Mouse (Mus musculus) hindbrain, embryonic 16.5 days (tissue): ENCODE measurements around the gene Naa80. TPM values are rescaled to one million over a fixed set of nuclear protein-coding genes. Genes with fewer than 3 reads are reported as not detected.
A peak's percentile ranks its signal among the peaks of the same experiment; 100 is the strongest.

ENCODE experiments used
- ATAC-seq: fragments of 200-750 bp; cut with Nextera tagmentation; 2 replicates; pipeline ENCODE4 v1.8.0; 2017; ENCODE audit warnings: moderate TSS enrichment, moderate library complexity
- H3K27ac ChIP-seq: fragments of 300-500 bp; sonication (generic); 2 replicates; pipeline ENCODE4 v1.5.1; 2014; ENCODE audit warnings: low read depth, mild to moderate bottlenecking, control low read depth, low read length, moderate library complexity
- H3K27me3 ChIP-seq: fragments of 300-500 bp; sonication (generic); replicated peaks from 2 replicates; pipeline ENCODE4 v1.6.1; 2014; ENCODE audit warnings: low read length; ENCODE audit not compliant: control insufficient read depth, insufficient read depth
- H3K36me3 ChIP-seq: fragments of 300-500 bp; sonication (generic); 2 replicates; pipeline ENCODE4 v1.6.1; 2014; ENCODE audit warnings: mild to moderate bottlenecking, low read length, moderate library complexity, mixed read lengths; ENCODE audit not compliant: control insufficient read depth, insufficient read depth
- H3K4me1 ChIP-seq: fragments of 300-500 bp; sonication (generic); 2 replicates; pipeline ENCODE4 v1.6.1; 2014; ENCODE audit warnings: low read depth, low read length; ENCODE audit not compliant: control insufficient read depth, insufficient read depth
- H3K4me2 ChIP-seq: fragments of 300-500 bp; sonication (generic); 2 replicates; pipeline ENCODE4 v1.6.1; 2014; ENCODE audit warnings: mild to moderate bottlenecking, low read length, control low read depth, moderate library complexity
- H3K4me3 ChIP-seq: fragments of 300-500 bp; sonication (generic); 2 replicates; pipeline ENCODE4 v1.5.1; 2014; ENCODE audit warnings: mild to moderate bottlenecking, low read length, control low read depth, moderate library complexity
- H3K9ac ChIP-seq: fragments of 300-500 bp; sonication (generic); 2 replicates; pipeline ENCODE4 v1.6.1; 2014; ENCODE audit warnings: low read depth, mild to moderate bottlenecking, control low read depth, low read length, moderate library complexity
- H3K9me3 ChIP-seq: fragments of 300-500 bp; sonication (generic); 2 replicates; pipeline ENCODE4 v1.6.1; 2014; ENCODE audit warnings: mild to moderate bottlenecking, low read length, moderate library complexity; ENCODE audit not compliant: control insufficient read depth
- WGBS: fragments of 180-500 bp; shearing (Covaris S2); extraction: QIAGEN DNeasy Blood & Tissue Kit; methylation state at CpG from one replicate; pipeline ENCODE4 v1.1.7; 2014; 5-methylcytosine and 5-hydroxymethylcytosine counted together
- polyA plus RNA-seq: library from polyadenylated mRNA; unstranded; fragments of >200 nt; fragmentation: Nextera tagmentation; extraction: Ambion mirVana; gene quantifications from 2 replicates; pipeline ENCODE4 v1.2.1, GENCODE M21; 2015

The Naa80 gene
- polyA plus RNA-seq, 1 experiment from 2014 or later: 17.1 TPM

- WGBS: 0% methylated on average over 2 of the region's 2 CpGs
- Histone ChIP-seq H3K27ac (peak overlapping the region; percentile 90), H3K36me3 (0 out of 2 replicates have a peak, but pooled peaks cover 3% of the 10 kb centered on the region), H3K27me3 (no peaks in the 10 kb centered on the region), H3K4me3 (no peak overlapping the region), H3K9me3 (no peaks in the 10 kb centered on the region), H3K9ac (peak overlapping the region; percentile 58), H3K4me1 (peaks cover 65% of the 10 kb centered on the region), H3K4me2 (peak overlapping the region; percentile 38)
- ATAC-seq: peak; percentile 22
Observed at GRCm38 (mm10) chr9:107626844-107627277, 48.2 kb downstream of the Naa80 start.

GRCm38 (mm10) chr9:107627387-107628255 is 48.9 kb downstream of the Naa80 start:
- Histone ChIP-seq H3K4me3 (no peak overlapping the region), H3K27me3 (no peaks in the 10 kb centered on the region), H3K27ac (peak overlapping the region; percentile 90), H3K4me1 (peaks cover 73% of the 10 kb centered on the region), H3K9me3 (no peaks in the 10 kb centered on the region), H3K9ac (peak overlapping the region; percentile 58), H3K4me2 (peak overlapping the region; percentile 38), H3K36me3 (no peaks in the 10 kb centered on the region)
- WGBS: 12% methylated on average over 20 of the region's 20 CpGs
- ATAC-seq: no peak

GRCm38 (mm10) chr9:107628721-107629410 is 50.2 kb downstream of the Naa80 start:
- no peaks in the 10 kb centered on the region for H3K36me3 ChIP-seq
- peak overlapping the region; percentile 46 for H3K4me2 ChIP-seq
- WGBS: 32% methylated on average over 14 of the region's 15 CpGs
- no peak for ATAC-seq
- H3K9me3 ChIP-seq: no peaks in the 10 kb centered on the region
- peaks cover 75% of the 10 kb centered on the region for H3K4me1 ChIP-seq
- H3K4me3 ChIP-seq: no peak overlapping the region
- peak overlapping the region; percentile 52 for H3K9ac ChIP-seq
- no peaks in the 10 kb centered on the region for H3K27me3 ChIP-seq
- H3K27ac ChIP-seq: peak overlapping the region; percentile 90

- Histone ChIP-seq H3K9me3 (no peaks in the 10 kb centered on the region), H3K27me3 (no peaks in the 10 kb centered on the region), H3K4me2 (peak overlapping the region; percentile 46), H3K4me3 (no peak overlapping the region), H3K36me3 (no peaks in the 10 kb centered on the region), H3K27ac (peak overlapping the region; percentile 90), H3K9ac (peak overlapping the region; percentile 52), H3K4me1 (peaks cover 80% of the 10 kb centered on the region)
- ATAC-seq: no peak
- WGBS: 21% methylated on average over 4 of the region's 4 CpGs
Observed at GRCm38 (mm10) chr9:107629411-107629730, 50.7 kb downstream of the Naa80 start.

GRCm38 (mm10) chr9:107629901-107630425 is 51.3 kb downstream of the Naa80 start:
- ATAC-seq: peak; percentile 32
- WGBS: 8% methylated on average over 14 of the region's 14 CpGs
- H3K4me1 ChIP-seq: peaks cover 80% of the 10 kb centered on the region
- peak overlapping the region; percentile 90 for H3K27ac ChIP-seq
- H3K36me3 ChIP-seq: no peaks in the 10 kb centered on the region
- no peaks in the 10 kb centered on the region for H3K27me3 ChIP-seq
- H3K4me3 ChIP-seq: 0 out of 2 replicates have a peak overlapping the region, but pooled peaks have one; percentile 4
- no peaks in the 10 kb centered on the region for H3K9me3 ChIP-seq
- peak overlapping the region; percentile 52 for H3K9ac ChIP-seq
- peak overlapping the region; percentile 46 for H3K4me2 ChIP-seq

GRCm38 (mm10) chr9:107630576-107630975 is 51.9 kb downstream of the Naa80 start:
- ATAC-seq: peak; percentile 35
- H3K4me3 ChIP-seq: 0 out of 2 replicates have a peak overlapping the region, but pooled peaks have one; percentile 4
- peak overlapping the region; percentile 46 for H3K4me2 ChIP-seq
- H3K36me3 ChIP-seq: no peaks in the 10 kb centered on the region
- H3K9me3 ChIP-seq: no peaks in the 10 kb centered on the region
- H3K4me1 ChIP-seq: peaks cover 79% of the 10 kb centered on the region
- peak overlapping the region; percentile 39 for H3K9ac ChIP-seq
- WGBS: 5% methylated on average over 4 of the region's 4 CpGs
- no peaks in the 10 kb centered on the region for H3K27me3 ChIP-seq
- H3K27ac ChIP-seq: peak overlapping the region; percentile 90

- Histone ChIP-seq H3K27ac (peak overlapping the region; percentile 90), H3K27me3 (no peaks in the 10 kb centered on the region), H3K4me1 (peaks cover 76% of the 10 kb centered on the region), H3K4me2 (peak overlapping the region; percentile 79), H3K9me3 (no peaks in the 10 kb centered on the region), H3K9ac (no peak overlapping the region), H3K36me3 (no peaks in the 10 kb centered on the region), H3K4me3 (no peak overlapping the region)
- WGBS: 27% methylated on average over 9 of the region's 9 CpGs
- no peak for ATAC-seq
Observed at GRCm38 (mm10) chr9:107631311-107631826, 52.7 kb downstream of the Naa80 start.

GRCm38 (mm10) chr9:107631861-107632260 is 53.2 kb downstream of the Naa80 start:
- H3K4me2 ChIP-seq: peak overlapping the region; percentile 79
- no peak for ATAC-seq
- peak overlapping the region; percentile 90 for H3K27ac ChIP-seq
- H3K36me3 ChIP-seq: no peaks in the 10 kb centered on the region
- no peaks in the 10 kb centered on the region for H3K27me3 ChIP-seq
- WGBS: 60% methylated on average over 8 of the region's 8 CpGs
- peaks cover 74% of the 10 kb centered on the region for H3K4me1 ChIP-seq
- H3K4me3 ChIP-seq: no peak overlapping the region; the same call in 1 of the 2 replicates
- H3K9ac ChIP-seq: peak overlapping the region; percentile 92; the same call in 1 of the 2 replicates
- H3K9me3 ChIP-seq: no peaks in the 10 kb centered on the region
